Mouse (Mus musculus) thymus, adult 2 months (tissue): ENCODE data around the gene Gm17018. TPM values are rescaled to one million over a fixed set of nuclear protein-coding genes. Genes with fewer than 3 reads are reported as not detected.
A peak's percentile ranks its signal among the peaks of the same experiment; 100 is the strongest.
"Not testable (repeated sequence)": the region's sequence is repeated elsewhere in the genome, so short reads cannot be mapped to it uniquely, and the experiment has no call there.

Source experiments
- DNase-seq: peaks from one replicate; pipeline ENCODE4 v3.0.0; 2021
- H3K27ac ChIP-seq: fragments of 200-500 bp; 2 replicates; pipeline ENCODE4 v1.5.1; 2012; ENCODE audit warnings: low read length, control low read depth; ENCODE audit not compliant: control insufficient read depth, insufficient read depth
- H3K27me3 ChIP-seq: fragments of 200-500 bp; 2 replicates; pipeline ENCODE4 v1.6.1; 2012; ENCODE audit warnings: mild to moderate bottlenecking, low read length, moderate library complexity, mixed read lengths; ENCODE audit not compliant: control insufficient read depth, insufficient read depth
- H3K36me3 ChIP-seq: fragments of 200-500 bp; 2 replicates; pipeline ENCODE4 v1.6.1; 2012; ENCODE audit warnings: mild to moderate bottlenecking, low read length, moderate library complexity; ENCODE audit not compliant: control insufficient read depth, insufficient read depth
- H3K4me1 ChIP-seq: fragments of 200-500 bp; replicated peaks from 2 replicates; pipeline ENCODE4 v1.6.1; 2012; ENCODE audit warnings: low read length; ENCODE audit not compliant: control insufficient read depth, insufficient read depth
- H3K4me3 ChIP-seq: fragments of 200-500 bp; 2 replicates; pipeline ENCODE4 v1.5.1; 2012; ENCODE audit warnings: mild to moderate bottlenecking, low read length, control low read depth, moderate library complexity; ENCODE audit not compliant: control insufficient read depth, insufficient read depth
- CTCF ChIP-seq: fragments of 200-500 bp; IDR thresholded peaks from 2 replicates; pipeline ENCODE4 v1.5.1; 2012; ENCODE audit warnings: mild to moderate bottlenecking, control low read depth, low read length, moderate library complexity, borderline replicate concordance; ENCODE audit not compliant: control insufficient read depth, poor library complexity, insufficient read depth; ENCODE audit errors: extremely low read depth
- POLR2A ChIP-seq: fragments of 200-500 bp; IDR thresholded peaks from 2 replicates; pipeline ENCODE4 v1.6.1; 2012; ENCODE audit warnings: mild to moderate bottlenecking, low read length, control low read depth, moderate library complexity; ENCODE audit not compliant: control insufficient read depth, poor library complexity, insufficient read depth; ENCODE audit errors: extremely low read depth
- WGBS: fragments of 180-500 bp; shearing (Covaris S2); methylation state at CpG from one replicate; pipeline ENCODE4 v1.1.7; 2018; 5-methylcytosine and 5-hydroxymethylcytosine counted together
- polyA plus RNA-seq: library from polyadenylated mRNA; depleted of rRNA; stranded (reverse); fragments of >200 nt; gene quantifications from 2 replicates; pipeline ENCODE4 v1.2.3, GENCODE M21; 2012

The Gm17018 gene
- polyA plus RNA-seq, 1 experiment: 11.9 TPM

GRCm38 (mm10) chr19:45544925-45545321 is 15.5 kb upstream of the Gm17018 start:
- WGBS: under 1% methylated on average over 30 of the region's 30 CpGs
- Histone ChIP-seq H3K4me3 (peak overlapping the region; percentile 48), H3K4me1 (peaks cover 31% of the 10 kb centered on the region), H3K36me3 (no peaks in the 10 kb centered on the region), H3K27ac (no peak overlapping the region), H3K27me3 (no peaks in the 10 kb centered on the region)
- DNase-seq: peak; percentile 82
- TF ChIP-seq CTCF (peak; percentile 92), POLR2A (no peak)

GRCm38 (mm10) chr19:45548196-45548595 is 12.2 kb upstream of the Gm17018 start:
- DNase-seq, H3K27me3 ChIP-seq, H3K4me3 ChIP-seq, H3K27ac ChIP-seq, H3K36me3 ChIP-seq: not testable (repeated sequence)
- peaks cover 32% of the 10 kb centered on the region for H3K4me1 ChIP-seq

- DNase-seq: no peak
- no peaks in the 10 kb centered on the region for H3K36me3 ChIP-seq
- H3K27ac ChIP-seq: no peak overlapping the region
- peaks cover 30% of the 10 kb centered on the region for H3K4me1 ChIP-seq
- TF ChIP-seq POLR2A (no peak), CTCF (no peak)
- no peaks in the 10 kb centered on the region for H3K27me3 ChIP-seq
- WGBS: 91% methylated on average over 23 of the region's 23 CpGs
- H3K4me3 ChIP-seq: no peak overlapping the region
Observed at GRCm38 (mm10) chr19:45549128-45549915, 11.1 kb upstream of the Gm17018 start.

GRCm38 (mm10) chr19:45549948-45550347 is 10.5 kb upstream of the Gm17018 start:
- WGBS: 46% methylated on average over 4 of the region's 4 CpGs
- H3K4me3 ChIP-seq: no peak overlapping the region

GRCm38 (mm10) chr19:45552187-45552586 is 8.2 kb upstream of the Gm17018 start:
- no peak for DNase-seq
- 7% methylated on average over 6 of the region's 6 CpGs for WGBS
- Histone ChIP-seq H3K36me3 (no peaks in the 10 kb centered on the region), H3K27me3 (no peaks in the 10 kb centered on the region), H3K4me3 (no peak overlapping the region), H3K27ac (no peak overlapping the region; the same call in 1 of the 2 replicates), H3K4me1 (peaks cover 25% of the 10 kb centered on the region)
- TF ChIP-seq CTCF (0 out of 2 replicates have a peak, but pooled peaks have one; percentile 13), POLR2A (no peak)

More at GRCm38 (mm10) chr19:45549948-45550347, 10.5 kb upstream of the Gm17018 start:
- no peaks in the 10 kb centered on the region for H3K27me3 ChIP-seq
- peaks cover 25% of the 10 kb centered on the region for H3K4me1 ChIP-seq
- H3K36me3 ChIP-seq: no peaks in the 10 kb centered on the region
- no peak overlapping the region for H3K27ac ChIP-seq
- DNase-seq: no peak
- TF ChIP-seq POLR2A (no peak), CTCF (no peak)

- Histone ChIP-seq H3K27me3 (no peaks in the 10 kb centered on the region), H3K4me3 (no peak overlapping the region), H3K36me3 (no peaks in the 10 kb centered on the region), H3K4me1 (peaks cover 25% of the 10 kb centered on the region), H3K27ac (no peak overlapping the region)
- no peak for DNase-seq
- 98% methylated on average over 11 of the region's 11 CpGs for WGBS
- no peak for TF ChIP-seq CTCF
- no peak for TF ChIP-seq POLR2A
Observed at GRCm38 (mm10) chr19:45554136-45554535, 6.3 kb upstream of the Gm17018 start.

- TF ChIP-seq POLR2A (no peak), CTCF (no peak)
- Histone ChIP-seq H3K4me3 (no peak overlapping the region), H3K27me3 (no peaks in the 10 kb centered on the region), H3K27ac (no peak overlapping the region), H3K4me1 (peaks cover 8% of the 10 kb centered on the region), H3K36me3 (no peaks in the 10 kb centered on the region)
- DNase-seq: no peak
- WGBS: 71% methylated on average over 15 of the region's 15 CpGs
Observed at GRCm38 (mm10) chr19:45565925-45566715, 5.7 kb downstream of the Gm17018 start.
